Mouse (Mus musculus): ENCODE data around the gene B230307C23Rik.
A peak's percentile ranks its signal among the peaks of the same experiment; 100 is the strongest.
"Not testable (repeated sequence)": the region's sequence is repeated elsewhere in the genome, so short reads cannot be mapped to it uniquely, and the experiment has no call there.

Gene B230307C23Rik

DNA sequence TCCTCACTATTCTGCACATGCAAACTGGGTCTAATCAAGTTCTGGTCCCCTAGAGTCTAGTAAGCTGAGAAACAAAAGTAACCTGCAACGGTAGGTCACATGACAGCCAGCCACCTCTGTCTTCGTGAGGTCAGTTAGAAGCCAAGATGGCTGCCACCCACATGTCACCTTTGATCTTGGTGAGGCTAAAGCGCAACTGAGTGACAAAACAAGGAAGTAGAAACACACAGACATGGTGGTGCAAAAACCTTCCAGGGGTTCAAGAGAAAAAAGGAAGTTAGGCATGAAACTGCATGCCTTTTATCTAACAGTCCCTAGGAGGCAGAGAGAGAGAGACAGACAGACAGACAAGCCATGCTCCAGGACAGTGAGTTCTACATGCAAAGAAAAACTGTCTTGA is 25.0 kb downstream of the B230307C23Rik start:
- DNase-seq (ENCODE audit: low spot score in 2 of 2): no peak

GRCm38 (mm10) chr16:98022657-98023345 is 25.7 kb downstream of the B230307C23Rik start:
- no peak for DNase-seq (ENCODE audit: low spot score in 2 of 2)

DNA sequence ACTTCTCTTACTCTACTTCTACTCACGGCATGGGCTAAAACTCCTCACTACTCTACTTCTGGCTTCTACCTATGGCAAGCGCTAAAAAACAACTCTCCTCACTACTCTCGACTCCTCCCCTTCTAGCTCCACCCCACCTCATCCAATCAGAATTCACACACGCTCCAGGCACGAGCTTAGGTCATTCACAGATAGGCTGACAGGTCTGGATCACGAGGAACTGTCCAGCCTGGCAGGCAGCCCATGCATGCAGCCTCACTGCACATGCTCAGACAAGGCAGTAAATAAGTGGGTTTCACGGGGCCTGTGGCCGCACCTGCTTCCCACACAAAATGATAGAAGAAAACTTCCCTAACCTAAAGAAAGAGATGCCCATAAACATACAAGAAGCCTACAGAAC is 29.1 kb downstream of the B230307C23Rik start:
- DNase-seq (ENCODE audit: low spot score in 2 of 2): not testable (repeated sequence)

- DNase-seq (ENCODE audit: low spot score in 2 of 2): not testable (repeated sequence)
Observed at GRCm38 (mm10) chr16:98034971-98035370, 37.9 kb downstream of the B230307C23Rik start.

DNA sequence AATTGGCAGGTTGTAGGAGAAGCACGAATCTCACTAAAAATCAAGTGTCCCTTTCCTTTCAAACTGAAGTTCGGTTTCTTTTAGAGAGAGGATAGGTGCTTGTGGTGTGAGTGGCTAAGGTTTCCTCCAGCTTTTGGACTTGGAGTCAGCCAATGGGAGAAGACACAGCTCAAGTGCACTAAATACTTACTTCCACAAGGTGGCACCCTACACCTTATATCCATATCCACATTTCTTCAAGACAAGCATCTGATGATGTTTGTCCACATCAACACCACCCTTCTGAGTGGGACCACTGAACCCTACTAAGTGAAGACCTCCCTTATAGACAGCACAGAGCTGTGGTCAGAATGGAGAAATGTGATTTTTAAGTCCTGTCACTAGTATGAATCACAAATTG is 44.6 kb downstream of the B230307C23Rik start:
- DNase-seq (ENCODE audit: low spot score in 2 of 2): peak in 1 of 2 experiments; percentile 5

- not testable (repeated sequence) for DNase-seq (ENCODE audit: low spot score in 2 of 2)
Observed at GRCm38 (mm10) chr16:98079382-98079781, 82.3 kb downstream of the B230307C23Rik start.

- DNase-seq (ENCODE audit: low spot score in 2 of 2): not testable (repeated sequence)
Observed at GRCm38 (mm10) chr16:98081140-98081539, 84.0 kb downstream of the B230307C23Rik start.
